Mouse (Mus musculus) spleen, adult 2 months (tissue): Measurements from ENCODE around the gene Nod1.

ENCODE experiments used
- CTCF ChIP-seq: fragments of 200-500 bp; IDR thresholded peaks from 2 replicates; pipeline ENCODE4 v1.5.1; 2011; ENCODE audit warnings: mild to moderate bottlenecking, inconsistent platforms; ENCODE audit not compliant: insufficient read depth, insufficient read length, insufficient replicate concordance; ENCODE audit errors: extremely low read depth
- POLR2A ChIP-seq: fragments of 200-500 bp; IDR thresholded peaks from 2 replicates; pipeline ENCODE4 v1.6.1; 2011; ENCODE audit warnings: low read depth, low read length, inconsistent platforms

DNA sequence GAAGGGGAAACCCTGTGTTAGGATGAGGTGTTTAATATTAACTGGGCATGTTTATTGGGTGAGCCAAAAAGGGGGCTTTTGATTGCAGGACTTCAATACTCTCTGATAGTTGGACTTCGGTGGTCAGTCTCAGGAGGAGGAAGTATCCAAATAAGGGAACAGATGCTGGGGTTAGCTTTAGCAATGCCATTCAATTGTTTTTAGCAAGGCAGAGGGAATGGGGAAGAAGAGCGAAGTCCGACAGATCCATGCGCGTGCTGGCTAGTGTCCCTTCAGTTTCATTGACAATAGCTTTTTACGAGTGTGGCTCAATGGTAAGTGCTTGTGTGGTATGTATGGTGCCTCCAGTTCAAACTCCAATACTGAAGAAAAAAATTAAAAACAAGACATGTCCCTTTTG, 31.3 kb downstream of the Nod1 start:
- TF ChIP-seq CTCF, result no peak
- no peak for TF ChIP-seq POLR2A
